Comparison of ENCODE assay signal across 8 mouse cellular contexts in genomic region chr19:56201738-56202480, GRCm38 (mm10).
DNase-seq lines count a peak whose midpoint lies in the region; ATAC-seq lines count a peak whose summit lies in the region.

No protein-coding gene starts in this region.

- ATAC-seq in forebrain, embryonic 14.5 days: no peak
- ATAC-seq in midbrain, embryonic 13.5 days: peak; percentile 77
- ATAC-seq in erythroblast, adult 5-6 weeks (replicated peaks; ENCODE audit: low FRiP score, poor library complexity, severe bottlenecking): no peak

- H3K4me2 ChIP-seq in forebrain, embryonic 14.5 days (ENCODE audit: low read length): no peak overlapping the region
- H3K4me2 ChIP-seq in midbrain, embryonic 13.5 days (replicated peaks): no peak overlapping the region

- H3K27me3 ChIP-seq in forebrain, embryonic 14.5 days (replicated peaks; ENCODE audit: control insufficient read depth, insufficient read depth, low read length): peaks cover 10% of the 10 kb centered on the region
- no peaks in the 10 kb centered on the region for H3K27me3 ChIP-seq in midbrain, embryonic 13.5 days

- no peaks in the 10 kb centered on the region for H3K4me1 ChIP-seq in forebrain, embryonic 14.5 days (ENCODE audit: control insufficient read depth, insufficient read depth, low read length)
- H3K4me1 ChIP-seq in midbrain, embryonic 13.5 days (replicated peaks): 0 out of 2 replicates have a peak, but pooled peaks cover 6% of the 10 kb centered on the region

- no peak overlapping the region for H3K27ac ChIP-seq in forebrain, embryonic 14.5 days (ENCODE audit: low read depth, low read length)
- no peak overlapping the region for H3K27ac ChIP-seq in midbrain, embryonic 13.5 days

- H3K9me3 ChIP-seq in forebrain, embryonic 14.5 days (replicated peaks; ENCODE audit: control insufficient read depth, low read length): no peaks in the 10 kb centered on the region
- H3K9me3 ChIP-seq in midbrain, embryonic 13.5 days: no peaks in the 10 kb centered on the region

- no peak overlapping the region for H3K4me3 ChIP-seq in forebrain, embryonic 14.5 days (ENCODE audit: low read depth, low read length)
- no peak overlapping the region for H3K4me3 ChIP-seq in midbrain, embryonic 13.5 days (replicated peaks)

- no peak overlapping the region for H3K9ac ChIP-seq in forebrain, embryonic 14.5 days (ENCODE audit: low read length)
- H3K9ac ChIP-seq in midbrain, embryonic 13.5 days (replicated peaks): no peak overlapping the region

- DNase-seq in cerebellum, postnatal 25 days: peak; percentile 7 to 40
- no peak for DNase-seq in cerebellum, adult 8-10 months
- peak; percentile 38 for DNase-seq in urinary bladder, postnatal 14 days (ENCODE audit: low spot score)
- no peak for DNase-seq in urinary bladder, postnatal 25 days (ENCODE audit: low spot score)
- DNase-seq in forebrain, embryonic 14.5 days (ENCODE audit: low spot score): peak; percentile 52
- peak; percentile 75 for DNase-seq in kidney, postnatal 10 days

- no peaks in the 10 kb centered on the region for H3K36me3 ChIP-seq in forebrain, embryonic 14.5 days (ENCODE audit: control insufficient read depth, insufficient read depth, low read length)
- no peaks in the 10 kb centered on the region for H3K36me3 ChIP-seq in midbrain, embryonic 13.5 days

Comparison
In these comparisons a context has a peak if more than half of its experiments do, and no peak if none do; other contexts are left out.
1. DNase-seq: peak in cerebellum, postnatal 25 days (2 of 2), urinary bladder, postnatal 14 days (single experiment), forebrain, embryonic 14.5 days (single experiment) and kidney, postnatal 10 days (single experiment); none in cerebellum, adult 8-10 months (single experiment) and urinary bladder, postnatal 25 days (single experiment).